10 mouse cellular contexts compared by ENCODE assay signal in genomic region chr5:124024677-124025076, GRCm38 (mm10). TPM values are rescaled to one million over a fixed set of nuclear protein-coding genes. Genes with fewer than 3 reads are reported as not detected.
DNase-seq lines count a peak whose midpoint lies in the region; ATAC-seq lines count a peak whose summit lies in the region.
"Had no signal": no experiment of that assay in that cellular context is flagged by ENCODE, and none has a peak within 500 bp of the region (broad histone marks: within the 10 kb centered on the region; RNA-seq: fewer than 3 reads in every experiment).

No protein-coding gene starts in this region.

- intact Hi-C loops in gastrocnemius, postnatal 36 days (cut with DNase I): no loop called here

- peak overlapping the region; percentile 9 for H3K27ac ChIP-seq in kidney, embryonic 15.5 days
- H3K27ac ChIP-seq in hindbrain, embryonic 13.5 days: peak overlapping the region; percentile 75
- peak overlapping the region; percentile 73 for H3K27ac ChIP-seq in neural tube, embryonic 13.5 days (replicated peaks)
- H3K27ac ChIP-seq: embryonic facial prominence, embryonic 15.5 days; limb, embryonic 15.5 days had no signal

- ATAC-seq in kidney, embryonic 15.5 days (replicated peaks; ENCODE audit: low FRiP score): no peak
- no peak for ATAC-seq in hindbrain, embryonic 13.5 days (ENCODE audit: low FRiP score)
- peak; percentile 56 for ATAC-seq in neural tube, embryonic 13.5 days (ENCODE audit: low read depth)

- no peak overlapping the region for H3K4me3 ChIP-seq in kidney, embryonic 15.5 days (replicated peaks)
- H3K4me3 ChIP-seq in hindbrain, embryonic 13.5 days: no peak overlapping the region
- H3K4me3 ChIP-seq in neural tube, embryonic 13.5 days: no peak overlapping the region
- H3K4me3 ChIP-seq: embryonic facial prominence, embryonic 15.5 days; limb, embryonic 15.5 days had no signal

- no peak overlapping the region for H3K4me2 ChIP-seq in kidney, embryonic 15.5 days
- H3K4me2 ChIP-seq in hindbrain, embryonic 13.5 days: peak overlapping the region; percentile 13; the same call in 1 of the 2 replicates
- H3K4me2 ChIP-seq in neural tube, embryonic 13.5 days: peak overlapping the region; percentile 20; the same call in 1 of the 2 replicates
- H3K4me2 ChIP-seq: embryonic facial prominence, embryonic 15.5 days; limb, embryonic 15.5 days had no signal

- H3K36me3 ChIP-seq in kidney, embryonic 15.5 days: peaks cover 12% of the 10 kb centered on the region; the same call in 1 of the 2 replicates
- peaks cover 27% of the 10 kb centered on the region for H3K36me3 ChIP-seq in hindbrain, embryonic 13.5 days
- H3K36me3 ChIP-seq in neural tube, embryonic 13.5 days: 0 out of 2 replicates have a peak, but pooled peaks cover 6% of the 10 kb centered on the region

- peaks cover 72% of the 10 kb centered on the region for H3K4me1 ChIP-seq in kidney, embryonic 15.5 days
- peaks cover 81% of the 10 kb centered on the region for H3K4me1 ChIP-seq in hindbrain, embryonic 13.5 days (replicated peaks)
- H3K4me1 ChIP-seq in neural tube, embryonic 13.5 days (replicated peaks): peaks cover 77% of the 10 kb centered on the region

- WGBS in kidney, embryonic 15.5 days: 63% methylated on average over 6 of the region's 6 CpGs
- 46% methylated on average over 6 of the region's 6 CpGs for WGBS in hindbrain, embryonic 13.5 days
- 35% methylated on average over 6 of the region's 6 CpGs for WGBS in neural tube, embryonic 13.5 days

- H3K9ac ChIP-seq in kidney, embryonic 15.5 days: no peak overlapping the region; the same call in 1 of the 2 replicates
- peak overlapping the region; percentile 59; the same call in 1 of the 2 replicates for H3K9ac ChIP-seq in hindbrain, embryonic 13.5 days
- 0 out of 2 replicates have a peak overlapping the region, but pooled peaks have one; percentile 23 for H3K9ac ChIP-seq in neural tube, embryonic 13.5 days
- H3K9ac ChIP-seq: embryonic facial prominence, embryonic 15.5 days; limb, embryonic 15.5 days had no signal

- H3K9me3 ChIP-seq in kidney, embryonic 15.5 days (replicated peaks): no peaks in the 10 kb centered on the region
- no peaks in the 10 kb centered on the region for H3K9me3 ChIP-seq in hindbrain, embryonic 13.5 days
- H3K9me3 ChIP-seq in neural tube, embryonic 13.5 days: no peaks in the 10 kb centered on the region
- H3K9me3 ChIP-seq: embryonic facial prominence, embryonic 15.5 days; limb, embryonic 15.5 days had no signal

- H3K27me3 ChIP-seq in kidney, embryonic 15.5 days: no peaks in the 10 kb centered on the region
- H3K27me3 ChIP-seq in hindbrain, embryonic 13.5 days: no peaks in the 10 kb centered on the region
- no peaks in the 10 kb centered on the region for H3K27me3 ChIP-seq in neural tube, embryonic 13.5 days
- H3K27me3 ChIP-seq: embryonic facial prominence, embryonic 15.5 days; limb, embryonic 15.5 days had no signal

- DNase-seq in kidney, adult 18-20 months: no peak
- peak; percentile 80 to 88 for DNase-seq in cerebellum, adult 18-20 months
- no peak for DNase-seq in lung, postnatal 10 days
- no peak for DNase-seq in right cerebral cortex, postnatal 36 days (ENCODE audit: low spot score in 2 of 2)
- DNase-seq in gastrocnemius, postnatal 36 days: no peak

RNA-seq across cellular contexts. Expression of gene Vps37b, which starts 7.4 kb away (rescaled TPM):
- 33.8 and 35.3 TPM in 2 replicates for polyA plus RNA-seq in kidney, embryonic 15.5 days (2015; fragmentation: Nextera tagmentation; extraction: Ambion mirVana)
- 79.3 and 84.7 TPM in 2 replicates for polyA plus RNA-seq in hindbrain, embryonic 13.5 days (2015; fragmentation: Nextera tagmentation; extraction: Ambion mirVana)
- 77.5 and 78.5 TPM in 2 replicates for polyA plus RNA-seq in neural tube, embryonic 13.5 days (2015; fragmentation: Nextera tagmentation; extraction: Ambion mirVana)
- 1 to 10 TPM; 4.7 to 4.8 TPM for total RNA-seq in gastrocnemius, postnatal 36 days (2021)

RNA-seq across cellular contexts. Expression of gene Hip1r, which starts 51.2 kb away (rescaled TPM):
- polyA plus RNA-seq in kidney, embryonic 15.5 days (2015; fragmentation: Nextera tagmentation; extraction: Ambion mirVana): 18.2 and 20.0 TPM in 2 replicates
- 21.4 and 25.5 TPM in 2 replicates for polyA plus RNA-seq in hindbrain, embryonic 13.5 days (2015; fragmentation: Nextera tagmentation; extraction: Ambion mirVana)
- 17.1 and 22.3 TPM in 2 replicates for polyA plus RNA-seq in neural tube, embryonic 13.5 days (2015; fragmentation: Nextera tagmentation; extraction: Ambion mirVana)
- total RNA-seq in gastrocnemius, postnatal 36 days (2021): 1 to 10 TPM; 7.2 to 8.1 TPM

Comparison
In these comparisons a context has a peak if more than half of its experiments do, and no peak if none do; other contexts are left out.
1. H3K27ac ChIP-seq: peak in every context shown above with its lines; median percentile 75 in hindbrain, embryonic 13.5 days; 73 in neural tube, embryonic 13.5 days; 9 in kidney, embryonic 15.5 days.
2. DNase-seq: peak in cerebellum, adult 18-20 months (2 of 2); none in kidney, adult 18-20 months (single experiment), lung, postnatal 10 days (single experiment), right cerebral cortex, postnatal 36 days (0 of 2) and gastrocnemius, postnatal 36 days (0 of 2).